ENCODE assay signal across 21 mouse cellular contexts in genomic region chr12:116279181-116279580, GRCm38 (mm10). TPM values are rescaled to one million over a fixed set of nuclear protein-coding genes. Genes with fewer than 3 reads are reported as not detected.
"Had no signal": no experiment of that assay in that cellular context is flagged by ENCODE, and none has a peak within 500 bp of the region (broad histone marks: within the 10 kb centered on the region; RNA-seq: fewer than 3 reads in every experiment).

No protein-coding gene starts in this region.

- ATAC-seq: midbrain, embryonic 16.5 days had no signal

- H3K4me3 ChIP-seq: stomach, embryonic 15.5 days had no signal

- H3K9me3 ChIP-seq: limb, embryonic 12.5 days; midbrain, embryonic 12.5 days; stomach, embryonic 15.5 days had no signal

- H3K9ac ChIP-seq: limb, embryonic 12.5 days; midbrain, embryonic 12.5 days; stomach, embryonic 15.5 days had no signal

- H3K4me1 ChIP-seq: stomach, embryonic 15.5 days had no signal

- DNase-seq: kidney, adult 9 months; kidney, postnatal 36 days; lung, embryonic 14.5 days; lung, postnatal 10 days; lung, postnatal 4 days; right cerebral cortex, postnatal 14 days; thymus, adult 2 months; thymus, postnatal 36 days had no signal

- H3K27ac ChIP-seq: limb, embryonic 12.5 days had no signal

- H3K27me3 ChIP-seq: limb, embryonic 12.5 days; midbrain, embryonic 12.5 days; stomach, embryonic 15.5 days had no signal

- H3K36me3 ChIP-seq: limb, embryonic 12.5 days; midbrain, embryonic 12.5 days; stomach, embryonic 15.5 days had no signal

RNA-seq across cellular contexts. Expression of gene Gm11027, which starts 4.0 kb away (rescaled TPM):
- total RNA-seq: layer of hippocampus, adult 18-20 months; layer of hippocampus, postnatal 10 days; left cerebral cortex, postnatal 36 days; liver, adult 2 months; megakaryocyte-erythroid progenitor cell, adult 5-6 weeks had no signal
- polyA plus RNA-seq: kidney, postnatal 0 days; limb, embryonic 12.5 days; liver, adult 2 months; lung, embryonic 14.5 days; midbrain, embryonic 12.5 days; midbrain, embryonic 16.5 days; neural tube, embryonic 14.5 days; spleen, adult 2 months; stomach, embryonic 15.5 days; testis, adult 2 months; thymus, adult 2 months had no signal
